Mouse (Mus musculus): ENCODE data around the gene Gm6169. TPM values are rescaled to one million over a fixed set of nuclear protein-coding genes. Genes with fewer than 3 reads are reported as not detected.
"Not testable (repeated sequence)": the region's sequence is repeated elsewhere in the genome, so short reads cannot be mapped to it uniquely, and the experiment has no call there.

Gene Gm6169
- total RNA-seq (2014; rRNA removed; ENCODE audit: low replicate concordance) (0.65 and 1.3 TPM in 2 replicates), polyA plus RNA-seq (2015; fragmentation: Nextera tagmentation; extraction: Ambion mirVana) (2.1 and 2.5 TPM in 2 replicates)

DNA sequence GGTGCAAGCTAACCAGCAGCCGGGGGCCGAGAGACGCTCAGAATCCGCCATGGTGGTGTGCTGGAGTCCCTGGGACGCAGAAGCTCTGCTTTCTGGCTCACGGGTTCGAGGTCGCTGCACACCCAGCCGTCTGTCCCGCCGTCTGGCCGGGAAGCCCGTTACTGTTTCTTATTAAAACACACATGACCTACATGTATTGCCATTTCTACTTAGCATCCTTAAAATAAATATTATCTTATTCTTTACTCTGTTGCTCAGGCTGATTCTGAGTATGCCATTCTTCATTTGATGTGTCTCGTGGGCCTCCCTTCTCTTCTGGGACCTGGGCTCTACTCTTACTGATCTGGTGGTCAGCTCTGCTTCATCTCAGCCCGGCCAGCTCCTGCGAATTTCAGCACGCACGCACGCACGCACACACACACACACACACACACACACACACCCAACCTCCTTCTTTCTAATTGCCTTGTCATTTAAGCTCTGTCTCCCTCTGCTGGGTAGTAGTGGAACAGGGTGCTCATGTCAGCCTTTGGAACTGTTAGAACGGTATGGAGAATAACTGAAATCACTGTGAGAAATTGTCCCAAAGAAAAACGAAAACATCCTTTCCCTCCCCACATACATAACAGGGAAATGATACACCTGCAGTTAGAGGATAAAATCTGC lies at the start of gene Gm6169:
Gene Gm6169, minus strand, starts transcription at position 51 of the 666 bp plus-strand sequence.
- H3K9me3 ChIP-seq (replicated peaks; ENCODE audit: control insufficient read depth, low read length), result no peaks in the 10 kb centered on the region
- DNase-seq (ENCODE audit: low spot score) (peak; percentile 58), ATAC-seq (ENCODE audit: insufficient read depth, low read depth) (0 out of 2 replicates have a peak, but pooled peaks have one; percentile 27)
- no peak within 1 kb of the TSS for H3K9ac ChIP-seq (replicated peaks; ENCODE audit: low read depth, low read length)
- H3K4me1 ChIP-seq (ENCODE audit: control insufficient read depth, insufficient read depth), result no peaks in the 10 kb centered on the region
- no peaks in the 10 kb centered on the region for H3K36me3 ChIP-seq (replicated peaks; ENCODE audit: control insufficient read depth, insufficient read depth, low read length)
- H3K4me3 ChIP-seq (ENCODE audit: low read depth, low read length), result no peak within 1 kb of the TSS
- no peaks in the 10 kb centered on the region for H3K27me3 ChIP-seq (ENCODE audit: control insufficient read depth, insufficient read depth, low read length)
- WGBS, result 67% methylated on average over 18 of the region's 22 CpGs
- H3K4me2 ChIP-seq (ENCODE audit: low read depth, low read length), result no peak within 1 kb of the TSS
- H3K27ac ChIP-seq (ENCODE audit: low read depth), result no peak within 1 kb of the TSS
- TF ChIP-seq EP300 (IDR thresholded peaks at IDR 0.05; ENCODE audit: low read depth) (no peak), CTCF (IDR thresholded peaks at IDR 0.05; ENCODE audit: low read depth) (peak; percentile 90)

DNA sequence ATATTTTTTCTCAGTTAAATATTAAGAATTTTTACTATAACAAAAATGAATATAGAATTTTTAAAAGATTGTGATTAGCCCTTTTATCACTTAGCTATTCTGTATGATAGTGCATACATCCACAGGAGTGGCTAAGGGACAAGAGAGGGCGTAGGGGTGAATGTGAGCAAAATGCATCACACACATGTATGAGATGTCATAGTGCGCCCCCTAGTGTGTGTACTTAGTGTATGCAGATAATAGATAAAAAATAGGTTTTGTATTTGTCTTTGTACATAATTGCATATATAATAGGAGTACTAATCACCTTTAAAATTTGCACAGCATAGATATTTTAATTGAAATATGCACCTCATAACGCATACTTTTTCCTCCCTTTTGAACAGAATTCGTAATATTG lies 46.8 kb upstream of the Gm6169 start:
- H3K9me3 ChIP-seq (replicated peaks; ENCODE audit: control insufficient read depth, low read length), result no peaks in the 10 kb centered on the region
- H3K36me3 ChIP-seq (replicated peaks; ENCODE audit: control insufficient read depth, insufficient read depth, low read length), result peaks cover 61% of the 10 kb centered on the region
- no peaks in the 10 kb centered on the region for H3K4me1 ChIP-seq (ENCODE audit: control insufficient read depth, insufficient read depth)
- DNase-seq (ENCODE audit: low spot score) (peak; percentile 17), ATAC-seq (ENCODE audit: insufficient read depth, low read depth) (no peak)
- no peak overlapping the region for H3K4me2 ChIP-seq (ENCODE audit: low read depth, low read length)
- H3K27ac ChIP-seq (ENCODE audit: low read depth), result no peak overlapping the region
- no peak overlapping the region for H3K4me3 ChIP-seq (ENCODE audit: low read depth, low read length)
- H3K9ac ChIP-seq (replicated peaks; ENCODE audit: low read depth, low read length), result no peak overlapping the region
- TF ChIP-seq CTCF (IDR thresholded peaks at IDR 0.05; ENCODE audit: low read depth), result peak; percentile 61
- TF ChIP-seq EP300 (IDR thresholded peaks at IDR 0.05; ENCODE audit: low read depth), result no peak
- H3K27me3 ChIP-seq (ENCODE audit: control insufficient read depth, insufficient read depth, low read length), result no peaks in the 10 kb centered on the region
- WGBS, result 56% methylated on average over 4 of the region's 4 CpGs

DNA sequence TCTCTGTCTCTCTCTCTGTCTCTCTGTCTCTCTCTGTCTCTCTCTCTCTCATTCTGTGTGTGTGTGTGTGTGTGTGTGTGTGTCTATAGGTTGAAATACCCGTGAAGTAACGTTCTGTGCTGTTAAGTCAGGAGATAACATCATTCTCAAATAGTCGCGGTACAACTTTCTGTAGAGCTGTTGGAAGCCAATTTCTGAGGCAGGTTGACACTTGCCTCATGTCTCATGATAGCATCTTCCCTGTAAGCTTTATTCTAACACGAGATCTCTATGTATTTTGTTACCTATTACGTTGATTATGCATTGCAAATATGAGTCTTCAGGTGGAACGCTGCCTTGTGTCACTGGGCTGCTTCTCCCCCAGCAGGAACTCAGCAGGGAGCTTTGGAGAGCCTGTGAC lies 43.3 kb upstream of the Gm6169 start:
- ATAC-seq (ENCODE audit: insufficient read depth, low read depth), result no peak
- no peaks in the 10 kb centered on the region for H3K9me3 ChIP-seq (replicated peaks; ENCODE audit: control insufficient read depth, low read length)
- WGBS, result 81% methylated on average over 7 of the region's 7 CpGs

DNA sequence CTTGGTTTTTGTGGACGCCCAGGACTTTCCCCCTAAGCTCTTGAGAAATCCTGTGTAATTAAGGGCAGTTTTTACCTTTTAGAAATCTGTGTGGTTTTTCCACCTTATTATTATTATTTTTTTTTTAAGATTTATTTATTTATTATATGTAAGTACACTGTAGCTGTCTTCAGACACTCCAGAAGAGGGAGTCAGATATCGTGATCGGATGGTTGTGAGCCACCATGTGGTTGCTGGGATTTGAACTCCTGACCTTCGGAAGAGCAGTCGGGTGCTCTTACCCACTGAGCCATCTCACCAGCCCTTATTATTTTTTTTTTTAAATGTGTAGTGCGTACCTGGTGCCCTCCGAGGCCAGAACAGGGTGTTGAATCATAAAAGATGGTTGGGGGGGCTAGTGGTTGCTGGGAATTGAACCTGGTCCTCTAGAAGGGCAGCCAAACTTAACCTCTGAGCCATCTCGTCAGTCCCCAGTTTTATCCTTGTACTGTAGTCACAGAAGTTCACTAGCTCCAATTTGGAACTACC lies 39.4 kb upstream of the Gm6169 start:
- DNase-seq (ENCODE audit: low spot score); H3K9me3 ChIP-seq (replicated peaks; ENCODE audit: control insufficient read depth, low read length); ATAC-seq (ENCODE audit: insufficient read depth, low read depth); H3K4me1 ChIP-seq (ENCODE audit: control insufficient read depth, insufficient read depth); H3K27me3 ChIP-seq (ENCODE audit: control insufficient read depth, insufficient read depth, low read length): not testable (repeated sequence)
- 30% methylated on average over 8 of the region's 8 CpGs for WGBS
- H3K27ac ChIP-seq (ENCODE audit: low read depth), result peak overlapping the region; percentile 94
- peak overlapping the region; percentile 91 for H3K4me3 ChIP-seq (ENCODE audit: low read depth, low read length)
- H3K36me3 ChIP-seq (replicated peaks; ENCODE audit: control insufficient read depth, insufficient read depth, low read length), result peaks cover 24% of the 10 kb centered on the region
- peak overlapping the region; percentile 63 for H3K4me2 ChIP-seq (ENCODE audit: low read depth, low read length)
- peak overlapping the region; percentile 92 for H3K9ac ChIP-seq (replicated peaks; ENCODE audit: low read depth, low read length)

More for the DNA sequence above, 43.3 kb upstream of the Gm6169 start:
- Histone ChIP-seq H3K36me3 (replicated peaks; ENCODE audit: control insufficient read depth, insufficient read depth, low read length) (peaks cover 31% of the 10 kb centered on the region), H3K4me2 (ENCODE audit: low read depth, low read length) (no peak overlapping the region), H3K9ac (replicated peaks; ENCODE audit: low read depth, low read length) (no peak overlapping the region), H3K27me3 (ENCODE audit: control insufficient read depth, insufficient read depth, low read length) (no peaks in the 10 kb centered on the region), H3K27ac (ENCODE audit: low read depth) (no peak overlapping the region), H3K4me3 (ENCODE audit: low read depth, low read length) (no peak overlapping the region), H3K4me1 (ENCODE audit: control insufficient read depth, insufficient read depth) (peaks cover 3% of the 10 kb centered on the region; the same call in 1 of the 2 replicates)
- TF ChIP-seq EP300 (IDR thresholded peaks at IDR 0.05; ENCODE audit: low read depth) (no peak), CTCF (IDR thresholded peaks at IDR 0.05; ENCODE audit: low read depth) (no peak)
- no peak for DNase-seq (ENCODE audit: low spot score)

DNA sequence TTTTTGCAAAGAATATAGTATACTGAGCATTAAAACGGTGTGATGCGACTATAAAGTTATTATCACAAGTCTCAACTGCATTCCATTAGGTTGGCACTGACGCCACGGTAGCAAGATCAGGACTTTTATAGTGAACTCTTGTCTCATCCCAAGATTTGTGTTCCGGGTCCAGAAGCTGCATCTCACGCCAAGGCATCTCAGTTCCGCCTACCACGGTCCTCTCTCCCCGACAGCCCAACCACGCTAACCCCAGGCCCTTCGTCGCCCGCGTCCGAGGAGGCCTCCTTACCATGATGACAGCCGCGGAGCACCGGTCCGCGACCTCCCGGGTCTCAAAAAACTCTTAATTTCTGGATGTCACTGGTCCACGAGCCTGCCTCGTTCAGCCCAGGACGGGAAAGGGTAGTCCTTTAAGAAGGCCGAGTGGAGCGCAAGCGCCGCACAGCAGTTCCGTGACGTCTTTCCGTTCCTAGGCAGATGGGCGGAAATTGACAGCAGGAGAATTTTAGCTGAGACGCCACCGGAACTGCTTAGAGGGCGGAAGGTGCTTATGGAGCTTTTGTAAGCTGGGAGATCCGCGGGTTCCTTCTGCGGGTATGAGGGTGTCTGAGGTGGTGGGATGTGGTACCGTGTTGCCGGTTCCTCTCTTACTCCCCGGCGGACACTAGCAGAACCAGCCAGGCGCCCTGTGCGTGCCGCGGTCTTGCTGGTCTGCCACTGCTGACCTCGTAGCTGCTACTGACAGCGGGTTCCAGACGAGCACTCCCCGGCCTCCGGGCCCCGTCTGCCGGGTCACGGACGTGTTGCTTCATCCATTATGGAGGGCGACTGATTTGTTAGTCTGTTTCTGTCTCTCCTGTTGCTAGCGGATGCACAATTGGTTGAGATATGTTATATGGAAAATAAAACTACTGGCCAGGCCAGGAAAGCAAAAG lies 38.7 kb upstream of the Gm6169 start, which contains the start of the genes Gfm2 and Nsa2:
Gene Gfm2, plus strand, starts transcription at position 472 of the 935 bp plus-strand sequence.
Gene Nsa2, minus strand, starts transcription at position 472 of the 935 bp plus-strand sequence.
- WGBS, result under 1% methylated on average over 57 of the region's 57 CpGs
- peaks cover 24% of the 10 kb centered on the region for H3K36me3 ChIP-seq (replicated peaks; ENCODE audit: control insufficient read depth, insufficient read depth, low read length)
- no peaks in the 10 kb centered on the region for H3K9me3 ChIP-seq (replicated peaks; ENCODE audit: control insufficient read depth, low read length)
- TF ChIP-seq CTCF (IDR thresholded peaks at IDR 0.05; ENCODE audit: low read depth) (no peak), EP300 (IDR thresholded peaks at IDR 0.05; ENCODE audit: low read depth) (no peak)
- H3K9ac ChIP-seq (replicated peaks; ENCODE audit: low read depth, low read length), result peak within 1 kb of the TSS; percentile 92
- H3K4me1 ChIP-seq (ENCODE audit: control insufficient read depth, insufficient read depth), result peaks cover 3% of the 10 kb centered on the region; the same call in 1 of the 2 replicates
- peak; percentile 98 for ATAC-seq (ENCODE audit: insufficient read depth, low read depth)
- no peaks in the 10 kb centered on the region for H3K27me3 ChIP-seq (ENCODE audit: control insufficient read depth, insufficient read depth, low read length)
- peak within 1 kb of the TSS; percentile 77 for H3K4me2 ChIP-seq (ENCODE audit: low read depth, low read length)
- H3K4me3 ChIP-seq (ENCODE audit: low read depth, low read length), result peak within 1 kb of the TSS; percentile 91
- peak; percentile 94 for DNase-seq (ENCODE audit: low spot score)
- peak within 1 kb of the TSS; percentile 94 for H3K27ac ChIP-seq (ENCODE audit: low read depth)

DNA sequence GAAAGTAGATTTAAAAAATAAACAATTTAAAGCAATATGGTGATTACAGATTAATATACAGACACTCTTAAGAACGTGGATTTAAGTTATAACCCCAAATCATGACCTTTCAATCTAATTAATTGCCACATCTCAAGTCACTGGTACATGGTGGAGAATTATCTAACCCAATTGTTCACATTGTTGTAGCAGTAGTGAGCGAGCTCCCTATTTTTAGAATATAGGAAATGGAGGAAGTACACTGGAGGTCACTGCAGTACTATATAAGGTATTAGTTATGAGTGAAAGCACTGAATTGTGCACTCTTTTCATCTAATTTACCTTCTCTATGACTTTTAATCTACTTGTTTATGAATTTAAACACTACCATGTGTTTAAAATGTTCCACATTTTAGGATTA lies 31.4 kb upstream of the Gm6169 start:
- H3K4me2 ChIP-seq (ENCODE audit: low read depth, low read length); H3K27me3 ChIP-seq (ENCODE audit: control insufficient read depth, insufficient read depth, low read length); H3K9me3 ChIP-seq (replicated peaks; ENCODE audit: control insufficient read depth, low read length); H3K4me1 ChIP-seq (ENCODE audit: control insufficient read depth, insufficient read depth); H3K27ac ChIP-seq (ENCODE audit: low read depth); DNase-seq (ENCODE audit: low spot score); H3K4me3 ChIP-seq (ENCODE audit: low read depth, low read length); H3K9ac ChIP-seq (replicated peaks; ENCODE audit: low read depth, low read length): not testable (repeated sequence)
- ATAC-seq (ENCODE audit: insufficient read depth, low read depth), result peak; percentile 77
- WGBS, result no CpG with 5 or more reads among the region's 2 CpGs
- H3K36me3 ChIP-seq (replicated peaks; ENCODE audit: control insufficient read depth, insufficient read depth, low read length), result peaks cover 33% of the 10 kb centered on the region

DNA sequence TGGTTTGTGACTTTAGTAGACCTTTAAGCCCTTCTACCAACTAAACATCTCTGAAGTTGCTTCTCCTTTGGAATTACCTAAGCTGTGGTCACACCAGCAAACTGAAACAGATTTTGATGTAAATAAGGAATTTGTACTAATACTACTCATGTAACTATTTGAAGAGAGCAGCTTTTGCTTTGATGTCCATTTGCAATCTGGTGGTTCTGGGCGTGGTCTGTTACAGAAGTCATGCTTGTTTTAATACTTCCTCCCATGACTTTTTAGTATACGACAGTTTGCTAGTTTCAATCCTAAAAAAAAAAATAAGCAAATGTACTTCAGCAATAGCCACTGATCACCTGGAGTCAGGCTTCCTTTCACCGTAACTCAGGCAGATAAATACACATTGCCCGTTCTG lies 30.6 kb upstream of the Gm6169 start:
- not testable (repeated sequence) for ATAC-seq (ENCODE audit: insufficient read depth, low read depth); H3K27ac ChIP-seq (ENCODE audit: low read depth); H3K4me1 ChIP-seq (ENCODE audit: control insufficient read depth, insufficient read depth); DNase-seq (ENCODE audit: low spot score); H3K9me3 ChIP-seq (replicated peaks; ENCODE audit: control insufficient read depth, low read length); H3K4me3 ChIP-seq (ENCODE audit: low read depth, low read length); H3K9ac ChIP-seq (replicated peaks; ENCODE audit: low read depth, low read length); H3K27me3 ChIP-seq (ENCODE audit: control insufficient read depth, insufficient read depth, low read length); H3K4me2 ChIP-seq (ENCODE audit: low read depth, low read length)
- WGBS, result 81% methylated on average over 2 of the region's 4 CpGs
- peaks cover 30% of the 10 kb centered on the region for H3K36me3 ChIP-seq (replicated peaks; ENCODE audit: control insufficient read depth, insufficient read depth, low read length)

Data from heart, postnatal 0 days (tissue).